Mouse (Mus musculus) layer of hippocampus, adult 11-12 months (tissue): ENCODE data around the gene Bmp6.

Source experiments
- DNase-seq: peaks from one replicate; pipeline ENCODE4 v3.0.0; 2022; ENCODE audit warnings: low spot score

Gene Bmp6

GRCm38 (mm10) chr13:38548681-38549080 is 203.8 kb downstream of the Bmp6 start:
- no peak for DNase-seq
